Mouse (Mus musculus) urinary bladder, postnatal 4 days (tissue): ENCODE measurements at regions not wholly inside any gene's neighbourhood (a gene's known extent, or its start where the extent isn't known, plus 50 kb on each side); places are given as distances from the start of the nearest gene placed in this dataset.

Experiments used
- DNase-seq, 2 experiments: peaks; one replicate each; pipeline ENCODE4 v3.0.0; 2021 to 2022; ENCODE audit warnings: low spot score in 2 of 2

DNA sequence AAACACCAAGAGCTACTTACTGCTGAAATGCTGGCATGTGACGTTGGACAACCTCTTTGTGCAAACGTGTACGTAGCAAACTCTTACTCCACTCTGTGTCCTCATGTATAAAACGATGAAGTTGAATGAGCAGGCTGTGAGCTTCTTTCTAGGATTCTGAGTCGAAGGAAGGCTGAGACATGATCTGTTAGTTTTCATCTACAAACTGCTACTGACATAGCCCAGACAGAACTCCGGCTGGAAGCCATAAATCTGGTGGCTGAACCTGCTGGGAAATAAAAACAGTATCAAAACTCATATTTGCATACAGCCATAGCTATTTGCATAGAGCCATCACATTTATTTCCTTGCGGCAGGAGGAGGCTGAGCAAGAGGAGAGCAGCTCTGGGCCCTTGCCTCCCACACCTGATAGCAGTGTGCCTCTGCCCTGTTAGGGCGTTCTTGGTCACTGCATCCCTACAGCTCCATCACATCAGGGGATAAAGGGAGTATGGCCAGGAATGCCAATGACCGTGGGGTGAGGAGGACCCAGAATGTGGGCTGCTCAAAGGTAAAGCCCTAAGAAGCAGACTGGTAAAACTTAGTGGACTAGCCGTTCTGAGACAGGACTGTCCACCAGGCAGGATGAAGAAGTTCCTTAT lies 206.8 kb upstream of the Ppp2r3a start:
- no peak for DNase-seq

DNA sequence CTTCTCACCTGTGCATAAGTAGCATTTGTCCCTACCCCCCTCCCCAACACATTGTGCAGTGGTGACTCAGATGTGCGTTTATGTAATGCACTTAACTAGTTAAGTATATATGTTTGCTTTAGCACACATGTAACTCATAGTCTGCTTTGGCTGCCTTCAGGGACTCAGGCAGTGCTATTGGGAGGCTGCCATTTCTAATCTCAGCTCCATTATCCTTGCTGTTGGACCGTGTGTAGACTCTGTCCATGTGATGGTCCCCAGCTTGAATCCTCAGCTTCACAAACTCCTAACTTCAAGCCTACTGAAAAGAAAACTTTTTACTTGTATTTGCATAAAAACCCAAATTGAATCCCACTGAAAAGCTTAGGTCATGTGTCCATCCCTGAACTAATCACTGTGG lies 194.7 kb upstream of the Ppp2r3a start:
- DNase-seq = no peak

GRCm38 (mm10) chr9:101445764-101446163 lies 194.2 kb upstream of the Ppp2r3a start:
- DNase-seq = peak in 1 of 2 experiments; percentile 32

- no peak for DNase-seq
These were observed 193.7 kb upstream of the Ppp2r3a start for GRCm38 (mm10) chr9:101445293-101445692.

DNA sequence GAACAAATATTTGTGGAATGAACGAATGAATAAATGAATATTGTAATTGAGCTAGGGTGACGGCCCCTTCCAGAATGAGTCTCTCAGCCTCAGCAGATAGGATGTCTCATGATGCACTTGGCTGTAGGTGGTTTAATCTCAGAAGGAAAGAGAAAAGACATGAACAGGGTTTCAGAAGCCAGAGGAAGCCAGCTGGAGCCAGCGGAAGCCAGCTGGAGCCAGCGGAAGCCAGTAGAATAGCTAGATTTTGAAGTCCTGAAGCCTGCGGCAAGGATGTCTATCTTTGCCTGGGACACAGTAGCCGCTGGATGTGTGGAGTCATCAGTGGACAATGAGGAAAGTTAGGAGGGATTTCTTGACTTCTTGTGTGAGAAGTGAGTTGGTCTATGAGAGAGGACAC lies 188.3 kb upstream of the Ppp2r3a start:
- DNase-seq = no peak

DNA sequence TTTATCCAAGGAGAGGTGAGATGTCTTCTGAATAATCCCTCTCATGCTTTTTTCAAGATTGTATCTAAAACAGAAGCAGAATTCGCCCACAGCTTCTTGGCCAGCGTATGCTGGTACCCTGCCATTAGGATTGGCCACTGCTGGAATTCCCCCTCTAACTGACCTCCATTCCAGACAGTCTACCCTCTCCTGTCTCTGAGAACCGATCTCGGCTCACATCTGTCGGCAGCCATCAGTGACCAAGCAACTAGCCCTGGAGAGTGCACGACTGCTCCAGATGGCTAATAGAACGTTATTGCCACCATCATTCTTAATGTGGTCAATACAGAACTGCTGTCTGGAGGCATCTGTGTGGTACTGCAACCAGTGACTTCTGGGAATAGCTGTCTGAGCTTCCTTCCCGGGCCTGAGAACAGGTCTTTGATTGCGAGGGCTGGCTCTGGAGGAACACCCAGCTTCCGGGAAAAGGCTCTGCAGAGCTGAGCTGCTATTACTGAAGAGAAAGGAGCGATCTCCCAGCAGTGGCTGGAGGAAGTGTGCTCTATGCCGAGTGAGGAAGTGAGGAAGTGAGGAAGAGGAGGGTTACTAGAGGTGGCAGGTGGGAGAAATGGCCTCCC lies 187.1 kb upstream of the Ppp2r3a start:
- DNase-seq = no peak

DNA sequence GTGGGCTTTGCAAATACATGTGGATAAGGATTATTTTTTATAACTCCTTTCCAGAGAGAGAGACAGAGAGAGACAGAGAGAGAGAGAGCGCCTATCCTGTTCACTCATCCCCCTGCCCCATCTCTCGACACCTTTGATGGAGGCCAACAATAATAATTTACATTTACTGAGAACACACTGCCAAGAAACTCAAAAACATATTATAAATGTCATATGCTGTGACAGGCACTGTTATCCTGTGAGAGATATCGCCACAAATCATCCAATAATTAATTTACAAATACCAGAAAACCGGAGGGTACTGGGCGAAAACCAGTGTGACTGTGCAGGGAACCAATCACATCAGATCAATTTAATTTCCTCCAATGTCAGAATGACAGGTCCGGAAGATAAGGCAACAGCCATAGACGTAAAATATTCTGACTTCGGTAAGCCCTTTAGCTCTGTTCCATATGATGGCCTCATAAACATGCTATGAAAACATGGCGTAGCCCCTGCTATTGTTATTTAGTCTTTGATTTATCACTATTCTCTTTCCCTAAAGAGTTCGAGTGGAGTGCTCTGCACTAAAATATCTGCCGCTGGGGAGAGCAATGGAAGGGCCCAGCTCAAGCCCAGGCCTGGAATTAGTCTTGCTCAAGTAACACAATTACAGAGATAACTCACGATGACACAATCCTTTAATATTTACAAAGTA lies 173.5 kb upstream of the Ppp2r3a start:
- DNase-seq = no peak

DNA sequence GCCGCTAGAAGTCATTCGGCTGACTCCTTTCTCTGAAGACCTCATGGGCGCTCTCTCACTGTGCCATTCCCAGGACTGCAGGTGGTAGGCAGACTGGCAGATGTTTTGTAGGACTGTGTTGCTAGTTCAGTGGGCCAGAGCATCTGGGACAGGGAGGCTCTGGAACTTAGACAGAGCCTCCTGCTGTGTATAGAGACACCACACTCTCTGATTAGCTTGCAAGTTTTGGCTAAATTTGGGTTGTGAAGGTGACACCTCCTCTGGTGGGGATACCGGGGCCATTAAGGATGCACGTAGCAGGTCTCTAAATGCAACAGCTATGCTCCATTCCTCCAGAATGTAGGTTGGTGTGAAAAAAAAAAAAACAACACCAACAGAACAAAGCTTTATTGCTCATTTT lies 171.4 kb upstream of the Ppp2r3a start:
- DNase-seq = no peak

DNA sequence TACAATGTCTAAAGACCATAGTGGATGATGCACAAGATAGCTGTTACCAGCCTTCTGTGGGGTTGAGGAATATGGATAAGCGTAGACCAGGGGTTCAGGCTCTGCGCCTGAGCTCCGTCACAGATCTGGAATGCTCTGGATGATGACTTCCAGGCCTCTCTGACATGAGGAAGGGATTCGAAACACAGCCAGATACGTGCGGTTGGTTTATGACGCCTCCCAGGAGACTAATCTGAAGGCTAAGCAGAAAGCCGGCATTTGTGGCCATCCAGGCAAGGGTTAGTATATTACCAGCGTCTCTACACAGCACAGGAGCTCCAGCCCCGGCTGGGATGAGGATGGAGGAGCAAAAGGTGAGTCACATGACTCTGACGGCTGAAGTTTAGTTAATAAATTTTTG lies 170.4 kb upstream of the Ppp2r3a start:
- no peak for DNase-seq

DNA sequence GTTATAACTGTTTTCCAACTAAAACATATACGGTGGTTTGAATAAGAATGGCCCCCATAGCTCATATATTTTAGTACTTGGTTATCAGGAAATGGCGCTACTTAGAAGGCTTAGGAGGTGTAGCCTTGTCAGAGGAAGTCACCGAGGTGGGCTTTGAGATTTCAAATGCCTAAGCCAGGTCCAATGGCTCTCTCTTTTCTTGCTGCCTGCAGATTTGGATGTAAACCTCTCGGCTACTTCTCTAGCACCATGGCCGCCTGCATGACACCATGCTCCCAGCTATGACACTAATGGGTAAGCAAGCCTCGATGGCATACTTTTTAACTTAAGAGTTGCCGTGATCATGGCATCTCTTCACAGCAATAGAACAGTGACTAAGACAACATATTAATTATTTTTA lies 169.5 kb upstream of the Ppp2r3a start:
- DNase-seq = peak in 1 of 2 experiments; percentile 40

- DNase-seq = peak in 1 of 2 experiments; percentile 53
These were observed 168.6 kb upstream of the Ppp2r3a start for GRCm38 (mm10) chr9:101420181-101420580.

- DNase-seq = no peak
These were observed 166.1 kb upstream of the Ppp2r3a start for GRCm38 (mm10) chr9:101417660-101418059.

- DNase-seq = peak; percentile 5 to 14
These were observed 164.7 kb upstream of the Ppp2r3a start for GRCm38 (mm10) chr9:101416321-101416720.

GRCm38 (mm10) chr9:101413071-101413633 lies 161.6 kb upstream of the Ppp2r3a start:
- DNase-seq = peak in 1 of 2 experiments; percentile 10

DNA sequence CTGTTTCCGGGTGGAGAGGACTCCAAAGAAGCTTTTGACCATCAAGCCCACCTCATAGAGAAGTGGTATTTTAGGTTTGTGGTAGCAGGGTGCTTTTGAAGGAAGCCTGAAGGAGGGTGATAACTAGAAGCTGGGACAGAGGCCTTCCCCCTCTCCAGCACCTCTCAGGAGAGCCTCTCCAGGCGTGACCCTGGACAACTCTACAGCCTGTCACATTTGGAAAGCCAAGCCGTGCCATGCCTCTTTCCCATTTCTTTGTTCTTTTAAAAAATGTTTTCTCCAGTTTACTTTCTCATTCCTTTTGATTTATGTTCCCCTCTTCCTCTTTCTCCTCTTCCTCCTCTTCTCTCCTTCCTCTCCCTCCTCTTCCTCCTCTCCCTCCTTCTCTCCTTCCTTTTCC lies 160.4 kb upstream of the Ppp2r3a start:
- no peak for DNase-seq

DNA sequence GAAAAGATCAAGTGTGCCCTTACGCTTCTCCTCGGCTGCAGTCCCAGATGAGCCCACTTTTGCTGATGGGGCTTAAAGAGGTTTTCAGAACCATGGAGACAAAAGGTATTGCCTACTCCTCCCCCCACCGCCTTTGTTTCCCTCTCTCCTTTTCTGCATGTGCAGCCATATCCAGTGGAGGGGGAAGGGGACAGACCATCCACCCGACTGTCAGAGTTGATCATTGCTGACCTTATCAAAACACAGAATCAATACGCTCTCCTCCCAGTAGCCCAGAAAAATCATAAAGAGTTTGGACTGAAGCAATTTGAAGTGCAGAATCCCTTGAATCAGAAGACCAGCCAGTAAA lies 159.9 kb upstream of the Ppp2r3a start:
- DNase-seq = no peak

- DNase-seq = no peak
These were observed 159.4 kb upstream of the Ppp2r3a start for GRCm38 (mm10) chr9:101410783-101411531.

- no peak for DNase-seq
These were observed 158.8 kb upstream of the Ppp2r3a start for GRCm38 (mm10) chr9:101410348-101410747.

- DNase-seq = no peak
These were observed 156.5 kb upstream of the Ppp2r3a start for GRCm38 (mm10) chr9:101408116-101408515.

DNA sequence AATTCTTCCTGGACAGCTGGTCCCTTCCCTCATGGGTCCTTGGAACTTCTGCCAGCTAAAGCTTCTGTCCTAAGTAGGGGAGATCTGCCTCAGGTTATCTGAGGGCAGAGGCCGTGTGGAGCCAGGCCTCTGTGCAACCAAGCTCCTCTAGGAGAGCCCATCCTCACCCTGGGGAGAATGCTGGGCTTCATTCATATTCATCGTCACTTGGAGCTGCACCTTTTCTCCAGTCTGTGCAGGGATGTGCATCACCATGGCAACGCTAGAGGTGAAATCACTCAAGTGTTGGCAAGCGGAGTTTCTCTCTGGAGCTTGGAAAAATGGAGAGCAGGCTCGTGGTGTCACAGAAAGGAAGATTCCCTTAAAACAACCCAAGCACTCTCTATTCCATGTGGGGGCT lies 155.5 kb upstream of the Ppp2r3a start:
- no peak for DNase-seq

GRCm38 (mm10) chr9:101404441-101405081 lies 153.0 kb upstream of the Ppp2r3a start:
- no peak for DNase-seq

DNA sequence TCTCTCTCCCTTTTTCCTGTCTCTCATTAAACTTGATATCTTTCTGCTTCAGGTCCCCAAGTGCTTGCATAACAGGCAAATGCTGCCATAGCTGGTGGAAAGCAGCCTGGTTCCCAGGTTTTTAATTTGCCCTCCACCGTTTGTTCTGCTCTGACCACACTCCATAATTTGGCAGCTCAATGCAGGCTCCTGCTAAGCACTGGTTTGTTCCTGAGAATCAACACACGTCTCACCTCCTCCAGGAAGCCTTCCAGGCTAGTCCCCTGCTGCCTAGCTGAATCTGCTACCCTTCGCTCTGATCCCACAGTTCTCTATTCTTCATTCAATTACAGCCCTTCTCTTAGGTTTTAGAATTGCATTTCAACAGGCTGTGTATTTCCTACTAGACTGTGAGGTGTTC lies 152.4 kb upstream of the Ppp2r3a start:
- no peak for DNase-seq
